Mouse (Mus musculus) heart, adult 2 months (tissue): ENCODE results near the gene Gm9844.

Source experiments
- CTCF ChIP-seq: fragments of 200-600 bp; IDR thresholded peaks from 2 replicates; pipeline ENCODE4 v1.8.1; 2022; ENCODE audit warnings: antibody characterized with exemption, mild to moderate bottlenecking, moderate library complexity
- EP300 ChIP-seq: fragments of 200-500 bp; IDR thresholded peaks from 2 replicates; pipeline ENCODE4 v1.6.1; 2011; ENCODE audit warnings: low read depth, low read length, control low read depth; ENCODE audit not compliant: insufficient read depth
- POLR2A ChIP-seq: fragments of 200-500 bp; IDR thresholded peaks from 2 replicates; pipeline ENCODE4 v1.6.1; 2011; ENCODE audit warnings: mild to moderate bottlenecking, low read depth, low read length, control low read depth; ENCODE audit not compliant: insufficient read depth

DNA sequence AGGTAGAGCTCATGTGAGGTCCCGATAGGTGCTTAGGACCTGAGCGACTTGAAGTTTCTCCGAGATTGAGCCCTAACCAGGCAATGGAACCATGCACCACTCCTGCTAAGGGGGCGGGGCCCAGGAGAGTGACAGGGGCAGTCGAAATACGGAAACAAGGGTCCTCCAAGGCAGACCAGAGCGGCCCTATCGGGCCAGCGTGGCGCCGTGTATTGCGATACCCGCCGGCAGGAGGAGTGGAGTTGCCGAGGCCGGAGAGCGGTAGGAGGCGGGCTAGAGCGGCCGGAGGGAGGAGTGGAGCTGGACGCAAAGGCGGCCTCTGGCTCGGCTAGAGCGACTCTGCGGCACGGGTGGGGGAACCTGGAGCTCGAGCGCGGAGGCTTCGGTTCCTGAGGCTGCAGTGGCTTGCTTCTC lies 42.1 kb downstream of the Gm9844 start:
- TF ChIP-seq POLR2A, result peak; percentile 79
- TF ChIP-seq CTCF, result peak; percentile 77
- peak; percentile 81 for TF ChIP-seq EP300
